Mouse (Mus musculus): ENCODE measurements around the gene Memo1. TPM values are rescaled to one million over a fixed set of nuclear protein-coding genes. Genes with fewer than 3 reads are reported as not detected.
"Not testable (repeated sequence)": the region's sequence is repeated elsewhere in the genome, so short reads cannot be mapped to it uniquely, and the experiment has no call there.

The Memo1 gene
- 46.5 and 47.7 TPM in 2 replicates for polyA plus RNA-seq (2012; rRNA removed)

- H3K4me3 ChIP-seq (ENCODE audit: insufficient read depth, low read length) = peak within 1 kb of the TSS; percentile 82
- TF ChIP-seq CTCF (IDR thresholded peaks at IDR 0.05; ENCODE audit: extremely low read depth, insufficient read depth, low read length) (no peak), POLR2A (IDR thresholded peaks at IDR 0.05; ENCODE audit: extremely low read depth, insufficient read depth, low read length) (no peak)
- H3K27ac ChIP-seq (ENCODE audit: insufficient read depth, low read length) = peak within 1 kb of the TSS; percentile 99
- H3K4me1 ChIP-seq (ENCODE audit: control insufficient read depth, insufficient read depth, low read length) = no peaks in the 10 kb centered on the region; the same call in 1 of the 2 replicates
Observed at GRCm38 (mm10) chr17:74295026-74295970, at the start of gene Memo1. Gene Memo1 (minus strand): TSS chr17:74295521.

GRCm38 (mm10) chr17:74341151-74341550, 45.8 kb upstream of the Memo1 start:
- no peak for TF ChIP-seq CTCF (IDR thresholded peaks at IDR 0.05; ENCODE audit: extremely low read depth, insufficient read depth, low read length)
- TF ChIP-seq POLR2A (IDR thresholded peaks at IDR 0.05; ENCODE audit: extremely low read depth, insufficient read depth, low read length) = no peak
- Histone ChIP-seq H3K4me1 (ENCODE audit: control insufficient read depth, insufficient read depth, low read length) (peaks cover 8% of the 10 kb centered on the region), H3K4me3 (ENCODE audit: insufficient read depth, low read length) (no peak overlapping the region), H3K27ac (ENCODE audit: insufficient read depth, low read length) (no peak overlapping the region)

GRCm38 (mm10) chr17:74338937-74339804, 43.9 kb upstream of the Memo1 start, which contains the start of gene Spast:
Gene Spast (plus strand): TSS chr17:74338987.
- TF ChIP-seq POLR2A (IDR thresholded peaks at IDR 0.05; ENCODE audit: extremely low read depth, insufficient read depth, low read length) = no peak
- TF ChIP-seq CTCF (IDR thresholded peaks at IDR 0.05; ENCODE audit: extremely low read depth, insufficient read depth, low read length) = no peak
- peaks cover 8% of the 10 kb centered on the region for H3K4me1 ChIP-seq (ENCODE audit: control insufficient read depth, insufficient read depth, low read length)
- peak within 1 kb of the TSS; percentile 97 for H3K27ac ChIP-seq (ENCODE audit: insufficient read depth, low read length)
- H3K4me3 ChIP-seq (ENCODE audit: insufficient read depth, low read length) = peak within 1 kb of the TSS; percentile 98

GRCm38 (mm10) chr17:74338225-74338931, 43.1 kb upstream of the Memo1 start:
- peak overlapping the region; percentile 76 for H3K27ac ChIP-seq (ENCODE audit: insufficient read depth, low read length)
- peak overlapping the region; percentile 98 for H3K4me3 ChIP-seq (ENCODE audit: insufficient read depth, low read length)
- peaks cover 8% of the 10 kb centered on the region for H3K4me1 ChIP-seq (ENCODE audit: control insufficient read depth, insufficient read depth, low read length)
- TF ChIP-seq CTCF (IDR thresholded peaks at IDR 0.05; ENCODE audit: extremely low read depth, insufficient read depth, low read length) (no peak), POLR2A (IDR thresholded peaks at IDR 0.05; ENCODE audit: extremely low read depth, insufficient read depth, low read length) (peak; percentile 78; the same call in 1 of the 2 replicates)

- Histone ChIP-seq H3K4me3 (ENCODE audit: insufficient read depth, low read length) (no peak overlapping the region), H3K27ac (ENCODE audit: insufficient read depth, low read length) (no peak overlapping the region), H3K4me1 (ENCODE audit: control insufficient read depth, insufficient read depth, low read length) (no peaks in the 10 kb centered on the region)
- TF ChIP-seq CTCF (IDR thresholded peaks at IDR 0.05; ENCODE audit: extremely low read depth, insufficient read depth, low read length) (no peak), POLR2A (IDR thresholded peaks at IDR 0.05; ENCODE audit: extremely low read depth, insufficient read depth, low read length) (no peak)
Observed at GRCm38 (mm10) chr17:74331049-74331676, 35.8 kb upstream of the Memo1 start.

- not testable (repeated sequence) for H3K27ac ChIP-seq (ENCODE audit: insufficient read depth, low read length); H3K4me3 ChIP-seq (ENCODE audit: insufficient read depth, low read length); H3K4me1 ChIP-seq (ENCODE audit: control insufficient read depth, insufficient read depth, low read length)
- TF ChIP-seq CTCF (IDR thresholded peaks at IDR 0.05; ENCODE audit: extremely low read depth, insufficient read depth, low read length) = peak; percentile 39
Observed at GRCm38 (mm10) chr17:74328146-74328545, 32.8 kb upstream of the Memo1 start.

- not testable (repeated sequence) for H3K27ac ChIP-seq (ENCODE audit: insufficient read depth, low read length); H3K4me1 ChIP-seq (ENCODE audit: control insufficient read depth, insufficient read depth, low read length); H3K4me3 ChIP-seq (ENCODE audit: insufficient read depth, low read length)
Observed at GRCm38 (mm10) chr17:74327195-74327594, 31.9 kb upstream of the Memo1 start.

GRCm38 (mm10) chr17:74323844-74324243, 28.5 kb upstream of the Memo1 start, which contains the start of gene Dpy30:
Gene Dpy30 (minus strand): TSS chr17:74323944.
- H3K27ac ChIP-seq (ENCODE audit: insufficient read depth, low read length) = no peak within 1 kb of the TSS
- no peaks in the 10 kb centered on the region for H3K4me1 ChIP-seq (ENCODE audit: control insufficient read depth, insufficient read depth, low read length)
- TF ChIP-seq CTCF (IDR thresholded peaks at IDR 0.05; ENCODE audit: extremely low read depth, insufficient read depth, low read length) (no peak), POLR2A (IDR thresholded peaks at IDR 0.05; ENCODE audit: extremely low read depth, insufficient read depth, low read length) (no peak)
- no peak within 1 kb of the TSS for H3K4me3 ChIP-seq (ENCODE audit: insufficient read depth, low read length)

All from cortical plate, adult 2 months (tissue).